Mouse (Mus musculus): ENCODE results near the gene Ccdc170. TPM values are rescaled to one million over a fixed set of nuclear protein-coding genes. Genes with fewer than 3 reads are reported as not detected.
"Not testable (repeated sequence)": the region's sequence is repeated elsewhere in the genome, so short reads cannot be mapped to it uniquely, and the experiment has no call there.

Gene Ccdc170
- polyA plus RNA-seq, 1 experiment, result not detected

- H3K4me3 ChIP-seq (ENCODE audit: extremely low read depth, insufficient read depth, insufficient read length), result no peak overlapping the region
- WGBS, result 75% methylated on average over 4 of the region's 4 CpGs
- H3K27ac ChIP-seq (ENCODE audit: insufficient read depth, low read length), result no peak overlapping the region
- no peaks in the 10 kb centered on the region for H3K27me3 ChIP-seq (ENCODE audit: control insufficient read depth, insufficient read depth, low read length)
- no peaks in the 10 kb centered on the region for H3K4me1 ChIP-seq (ENCODE audit: control insufficient read depth, insufficient read depth, insufficient read length)
- DNase-seq (ENCODE audit: low read depth in 1 of 2, low spot score in 2 of 2), result no peak
- H3K36me3 ChIP-seq (ENCODE audit: control insufficient read depth, insufficient read depth, low read length), result no peaks in the 10 kb centered on the region
- TF ChIP-seq CTCF (IDR thresholded peaks at IDR 0.05; ENCODE audit: extremely low read depth, insufficient read depth, insufficient read length, insufficient replicate concordance), result no peak
These were observed 111.5 kb downstream of the Ccdc170 start for GRCm38 (mm10) chr10:4593828-4594227.

GRCm38 (mm10) chr10:4597211-4597610 lies 114.9 kb downstream of the Ccdc170 start:
- TF ChIP-seq POLR2A (IDR thresholded peaks at IDR 0.05; ENCODE audit: low read depth, low read length), result no peak
- no peak for TF ChIP-seq CTCF (IDR thresholded peaks at IDR 0.05; ENCODE audit: extremely low read depth, insufficient read depth, insufficient read length, insufficient replicate concordance)
- Histone ChIP-seq H3K27me3 (ENCODE audit: control insufficient read depth, insufficient read depth, low read length) (no peaks in the 10 kb centered on the region), H3K36me3 (ENCODE audit: control insufficient read depth, insufficient read depth, low read length) (no peaks in the 10 kb centered on the region), H3K4me1 (ENCODE audit: control insufficient read depth, insufficient read depth, insufficient read length) (no peaks in the 10 kb centered on the region), H3K4me3 (ENCODE audit: extremely low read depth, insufficient read depth, insufficient read length) (no peak overlapping the region), H3K27ac (ENCODE audit: insufficient read depth, low read length) (no peak overlapping the region)
- 63% methylated on average over 4 of the region's 4 CpGs for WGBS
- DNase-seq (ENCODE audit: low read depth in 1 of 2, low spot score in 2 of 2), result no peak

GRCm38 (mm10) chr10:4598244-4598842 lies 116.0 kb downstream of the Ccdc170 start:
- H3K27me3 ChIP-seq (ENCODE audit: control insufficient read depth, insufficient read depth, low read length), result no peaks in the 10 kb centered on the region
- H3K4me1 ChIP-seq (ENCODE audit: control insufficient read depth, insufficient read depth, insufficient read length), result no peaks in the 10 kb centered on the region
- H3K4me3 ChIP-seq (ENCODE audit: extremely low read depth, insufficient read depth, insufficient read length), result no peak overlapping the region
- no peaks in the 10 kb centered on the region for H3K36me3 ChIP-seq (ENCODE audit: control insufficient read depth, insufficient read depth, low read length)
- peak; percentile 35; the same call in 1 of the 2 replicates for TF ChIP-seq CTCF (IDR thresholded peaks at IDR 0.05; ENCODE audit: extremely low read depth, insufficient read depth, insufficient read length, insufficient replicate concordance)
- no peak for TF ChIP-seq POLR2A (IDR thresholded peaks at IDR 0.05; ENCODE audit: low read depth, low read length)
- H3K27ac ChIP-seq (ENCODE audit: insufficient read depth, low read length), result no peak overlapping the region
- DNase-seq (ENCODE audit: low read depth in 1 of 2, low spot score in 2 of 2), result peak in 1 of 2 experiments; percentile 29
- 66% methylated on average over 10 of the region's 10 CpGs for WGBS

GRCm38 (mm10) chr10:4598916-4599315 lies 116.6 kb downstream of the Ccdc170 start:
- Histone ChIP-seq H3K4me1 (ENCODE audit: control insufficient read depth, insufficient read depth, insufficient read length) (no peaks in the 10 kb centered on the region), H3K4me3 (ENCODE audit: extremely low read depth, insufficient read depth, insufficient read length) (no peak overlapping the region), H3K27me3 (ENCODE audit: control insufficient read depth, insufficient read depth, low read length) (no peaks in the 10 kb centered on the region), H3K27ac (ENCODE audit: insufficient read depth, low read length) (no peak overlapping the region), H3K36me3 (ENCODE audit: control insufficient read depth, insufficient read depth, low read length) (no peaks in the 10 kb centered on the region)
- no peak for DNase-seq (ENCODE audit: low read depth in 1 of 2, low spot score in 2 of 2)
- TF ChIP-seq CTCF (IDR thresholded peaks at IDR 0.05; ENCODE audit: extremely low read depth, insufficient read depth, insufficient read length, insufficient replicate concordance), result no peak
- no peak for TF ChIP-seq POLR2A (IDR thresholded peaks at IDR 0.05; ENCODE audit: low read depth, low read length)
- WGBS, result 90% methylated on average over 12 of the region's 12 CpGs

GRCm38 (mm10) chr10:4599591-4599990 lies 117.3 kb downstream of the Ccdc170 start:
- Histone ChIP-seq H3K4me1 (ENCODE audit: control insufficient read depth, insufficient read depth, insufficient read length) (no peaks in the 10 kb centered on the region), H3K27me3 (ENCODE audit: control insufficient read depth, insufficient read depth, low read length) (no peaks in the 10 kb centered on the region), H3K27ac (ENCODE audit: insufficient read depth, low read length) (no peak overlapping the region), H3K4me3 (ENCODE audit: extremely low read depth, insufficient read depth, insufficient read length) (no peak overlapping the region), H3K36me3 (ENCODE audit: control insufficient read depth, insufficient read depth, low read length) (no peaks in the 10 kb centered on the region)
- no peak for TF ChIP-seq CTCF (IDR thresholded peaks at IDR 0.05; ENCODE audit: extremely low read depth, insufficient read depth, insufficient read length, insufficient replicate concordance)
- no peak for TF ChIP-seq POLR2A (IDR thresholded peaks at IDR 0.05; ENCODE audit: low read depth, low read length)
- 87% methylated on average over 4 of the region's 4 CpGs for WGBS
- no peak for DNase-seq (ENCODE audit: low read depth in 1 of 2, low spot score in 2 of 2)

GRCm38 (mm10) chr10:4600796-4601474 lies 118.6 kb downstream of the Ccdc170 start:
- 59% methylated on average over 2 of the region's 2 CpGs for WGBS
- TF ChIP-seq CTCF (IDR thresholded peaks at IDR 0.05; ENCODE audit: extremely low read depth, insufficient read depth, insufficient read length, insufficient replicate concordance) (no peak), POLR2A (IDR thresholded peaks at IDR 0.05; ENCODE audit: low read depth, low read length) (no peak)
- H3K36me3 ChIP-seq (ENCODE audit: control insufficient read depth, insufficient read depth, low read length), result no peaks in the 10 kb centered on the region
- H3K4me1 ChIP-seq (ENCODE audit: control insufficient read depth, insufficient read depth, insufficient read length), result no peaks in the 10 kb centered on the region
- no peaks in the 10 kb centered on the region for H3K27me3 ChIP-seq (ENCODE audit: control insufficient read depth, insufficient read depth, low read length)
- DNase-seq (ENCODE audit: low read depth in 1 of 2, low spot score in 2 of 2), result no peak
- H3K4me3 ChIP-seq (ENCODE audit: extremely low read depth, insufficient read depth, insufficient read length), result no peak overlapping the region
- H3K27ac ChIP-seq (ENCODE audit: insufficient read depth, low read length), result 0 out of 2 replicates have a peak overlapping the region, but pooled peaks have one; percentile 42

- not testable (repeated sequence) for H3K4me3 ChIP-seq (ENCODE audit: extremely low read depth, insufficient read depth, insufficient read length); H3K36me3 ChIP-seq (ENCODE audit: control insufficient read depth, insufficient read depth, low read length); H3K27me3 ChIP-seq (ENCODE audit: control insufficient read depth, insufficient read depth, low read length); H3K27ac ChIP-seq (ENCODE audit: insufficient read depth, low read length); H3K4me1 ChIP-seq (ENCODE audit: control insufficient read depth, insufficient read depth, insufficient read length)
- DNase-seq (ENCODE audit: low read depth in 1 of 2, low spot score in 2 of 2), result peak in 1 of 2 experiments; percentile 53
These were observed 119.3 kb downstream of the Ccdc170 start for GRCm38 (mm10) chr10:4601612-4602011.
